Mouse (Mus musculus) cerebellum, adult 11-12 months (tissue): ENCODE measurements around the gene Bmx.

Source experiments
- DNase-seq: peaks from one replicate; pipeline ENCODE4 v3.0.0; 2022

The Bmx gene

GRCm38 (mm10) chrX:164173880-164174279, 84.1 kb downstream of the Bmx start:
- DNase-seq, result no peak

GRCm38 (mm10) chrX:164171034-164171433, 87.0 kb downstream of the Bmx start:
- DNase-seq, result no peak

GRCm38 (mm10) chrX:164164681-164165080, 93.3 kb downstream of the Bmx start:
- no peak for DNase-seq

GRCm38 (mm10) chrX:164154594-164154993, 103.4 kb downstream of the Bmx start:
- no peak for DNase-seq

- DNase-seq, result no peak
These were observed 104.4 kb downstream of the Bmx start for GRCm38 (mm10) chrX:164153606-164154005.

GRCm38 (mm10) chrX:164152703-164153102, 105.3 kb downstream of the Bmx start:
- DNase-seq, result no peak

- no peak for DNase-seq
These were observed 112.3 kb downstream of the Bmx start for GRCm38 (mm10) chrX:164145463-164146250.
